Mouse (Mus musculus): ENCODE measurements at regions not wholly inside any gene's neighbourhood (a gene's known extent, or its start where the extent isn't known, plus 50 kb on each side); places are given as distances from the start of the nearest gene placed in this dataset.
"Not testable (repeated sequence)": the region's sequence is repeated elsewhere in the genome, so short reads cannot be mapped to it uniquely, and the experiment has no call there.

- DNase-seq = no peak
Observed at GRCm38 (mm10) chr1:42585191-42585590, 110.4 kb upstream of the Pou3f3 start.

DNA sequence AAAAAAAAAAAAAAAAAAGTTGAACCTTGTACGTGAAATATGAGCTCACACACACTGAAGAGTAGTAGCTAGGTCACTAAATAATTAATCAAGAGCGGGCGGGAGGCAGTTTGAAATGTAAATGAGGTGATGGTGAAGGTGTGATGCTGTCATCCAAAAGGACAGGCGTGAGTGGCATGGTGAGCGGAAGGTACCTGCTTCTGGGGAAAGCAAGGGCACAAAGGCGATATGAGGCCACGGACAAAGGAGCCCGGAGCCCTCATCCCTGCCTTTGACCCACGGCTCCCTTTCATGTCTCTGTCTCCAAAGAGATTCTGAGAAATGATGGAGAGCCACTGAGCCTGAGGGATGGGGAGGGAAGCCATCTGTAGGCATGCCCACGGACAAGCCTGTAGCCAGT is 107.1 kb upstream of the Pou3f3 start:
- peak; percentile 27 for DNase-seq

- DNase-seq = no peak
Observed at GRCm38 (mm10) chr1:42589442-42589841, 106.1 kb upstream of the Pou3f3 start.

DNA sequence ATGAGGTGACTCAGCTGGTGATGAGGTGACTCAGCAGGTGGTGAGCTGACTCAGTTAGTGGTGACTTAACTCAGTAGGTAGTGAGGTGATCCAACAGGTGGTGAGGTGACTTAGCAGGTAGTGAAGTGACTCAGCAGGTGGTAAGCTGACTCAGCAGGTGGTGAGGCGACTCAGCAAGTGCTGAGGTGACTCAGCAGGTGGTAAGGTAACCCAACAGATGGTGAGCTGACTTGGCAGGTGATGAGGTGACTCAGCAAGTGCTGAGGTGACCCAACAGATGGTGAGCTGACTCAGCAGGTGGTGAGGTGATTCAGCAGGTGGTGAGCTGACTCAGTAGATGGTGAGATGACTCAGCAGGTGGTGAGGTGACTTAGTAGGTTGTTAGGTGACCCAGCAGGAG is 103.7 kb upstream of the Pou3f3 start:
- DNase-seq = no peak

GRCm38 (mm10) chr1:42597065-42597464 is 98.5 kb upstream of the Pou3f3 start:
- DNase-seq = peak; percentile 26

DNA sequence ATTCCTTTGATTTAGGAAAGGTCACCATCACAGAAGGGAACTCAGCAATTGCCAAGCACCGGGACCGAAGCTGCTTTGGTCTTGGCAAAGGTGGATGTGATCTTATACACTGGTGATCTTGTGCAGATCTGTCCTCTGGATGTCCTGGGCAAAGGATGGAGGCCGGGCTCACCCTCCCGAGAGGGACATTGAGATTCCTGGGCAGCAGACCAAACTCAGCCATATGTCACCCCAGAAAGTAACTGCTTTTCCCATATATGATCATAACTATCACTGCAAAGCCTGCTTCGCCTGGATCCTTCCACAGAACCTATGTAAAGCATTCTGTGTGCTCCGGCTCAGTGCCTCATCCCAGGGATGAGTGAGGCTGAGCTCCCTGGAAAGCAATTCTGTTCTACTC is 96.3 kb upstream of the Pou3f3 start:
- DNase-seq = no peak

DNA sequence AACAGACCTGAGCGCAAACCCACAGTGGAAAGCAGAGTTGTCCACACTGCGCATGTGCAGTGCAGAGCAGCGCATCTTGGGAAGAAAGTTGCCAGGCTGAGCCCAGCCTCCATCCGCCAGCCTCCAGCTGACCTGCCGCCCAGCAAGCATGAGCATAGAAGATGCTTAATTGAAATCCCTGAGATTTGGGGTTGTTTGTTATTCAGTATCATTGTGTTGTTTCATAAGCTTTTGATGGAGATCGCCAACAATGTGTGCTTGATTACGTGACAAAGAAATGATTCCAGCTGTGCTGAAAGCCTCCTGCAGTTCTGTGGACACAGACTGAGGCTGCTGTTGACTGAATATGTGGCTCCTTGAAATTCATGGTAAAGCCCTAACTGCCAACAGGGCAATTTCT is 89.3 kb upstream of the Pou3f3 start:
- no peak for DNase-seq

DNA sequence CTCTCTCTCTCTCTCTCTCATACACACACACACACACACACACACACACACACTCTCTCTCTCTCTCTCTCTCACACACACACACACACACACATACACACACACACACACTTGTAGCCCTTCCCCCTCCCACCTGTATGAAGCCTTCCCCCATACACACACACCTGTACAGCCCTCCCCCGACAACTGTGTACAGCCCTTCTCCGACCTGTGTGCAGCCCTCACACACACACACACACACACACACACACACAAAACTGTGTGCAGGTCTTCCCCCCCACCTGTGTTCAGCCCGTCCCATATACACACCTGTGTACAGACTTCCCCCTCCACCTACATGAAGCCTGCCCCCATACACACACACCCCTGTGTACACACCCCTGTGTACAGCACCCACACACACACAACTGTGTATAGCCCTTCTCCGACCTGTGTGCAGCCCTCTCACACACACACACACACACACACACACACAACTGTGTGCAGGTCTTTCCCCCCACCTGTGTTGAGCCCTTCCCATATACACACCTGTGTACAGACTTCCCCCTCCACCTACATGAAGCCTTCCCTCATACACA is 88.0 kb upstream of the Pou3f3 start:
- not testable (repeated sequence) for DNase-seq

DNA sequence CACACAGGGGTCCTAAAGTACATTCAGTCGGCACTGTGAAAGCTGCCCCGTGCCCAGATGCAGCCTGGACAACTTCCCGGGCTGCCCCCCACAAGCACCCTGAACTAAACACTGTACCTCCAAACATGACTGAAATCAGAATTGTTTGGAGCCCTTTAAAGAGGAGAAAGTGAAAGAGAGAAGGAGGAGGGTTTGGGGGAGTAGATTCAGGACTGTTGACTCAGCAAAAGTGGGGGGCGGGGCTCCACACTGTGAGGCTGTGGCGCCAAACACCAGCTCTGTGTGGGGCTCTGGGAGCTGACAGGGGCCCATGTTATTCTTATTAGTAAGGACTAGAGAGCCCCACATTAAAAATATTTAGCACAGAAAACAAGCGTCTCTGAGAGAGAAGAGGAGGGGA is 71.8 kb upstream of the Pou3f3 start:
- no peak for DNase-seq

DNA sequence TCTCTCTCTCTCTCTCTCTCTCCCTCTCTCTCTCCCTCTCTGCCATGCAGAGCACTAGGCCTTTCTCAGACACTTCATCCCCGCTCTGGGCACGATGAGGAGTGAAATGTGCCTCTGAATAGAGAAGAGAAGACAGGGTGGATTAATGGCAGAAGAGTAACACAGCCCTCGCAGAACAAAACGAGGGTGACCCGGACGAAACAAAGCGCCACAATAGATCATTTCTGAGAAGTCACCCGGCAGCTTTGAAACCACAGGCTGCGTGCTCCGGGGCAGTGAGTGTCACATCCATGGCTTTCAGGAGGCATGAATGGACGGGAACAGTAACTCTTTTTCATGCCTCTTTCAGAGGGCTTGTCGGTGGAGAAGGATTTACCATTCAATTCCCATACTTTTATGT is 66.8 kb upstream of the Pou3f3 start:
- DNase-seq = no peak

DNA sequence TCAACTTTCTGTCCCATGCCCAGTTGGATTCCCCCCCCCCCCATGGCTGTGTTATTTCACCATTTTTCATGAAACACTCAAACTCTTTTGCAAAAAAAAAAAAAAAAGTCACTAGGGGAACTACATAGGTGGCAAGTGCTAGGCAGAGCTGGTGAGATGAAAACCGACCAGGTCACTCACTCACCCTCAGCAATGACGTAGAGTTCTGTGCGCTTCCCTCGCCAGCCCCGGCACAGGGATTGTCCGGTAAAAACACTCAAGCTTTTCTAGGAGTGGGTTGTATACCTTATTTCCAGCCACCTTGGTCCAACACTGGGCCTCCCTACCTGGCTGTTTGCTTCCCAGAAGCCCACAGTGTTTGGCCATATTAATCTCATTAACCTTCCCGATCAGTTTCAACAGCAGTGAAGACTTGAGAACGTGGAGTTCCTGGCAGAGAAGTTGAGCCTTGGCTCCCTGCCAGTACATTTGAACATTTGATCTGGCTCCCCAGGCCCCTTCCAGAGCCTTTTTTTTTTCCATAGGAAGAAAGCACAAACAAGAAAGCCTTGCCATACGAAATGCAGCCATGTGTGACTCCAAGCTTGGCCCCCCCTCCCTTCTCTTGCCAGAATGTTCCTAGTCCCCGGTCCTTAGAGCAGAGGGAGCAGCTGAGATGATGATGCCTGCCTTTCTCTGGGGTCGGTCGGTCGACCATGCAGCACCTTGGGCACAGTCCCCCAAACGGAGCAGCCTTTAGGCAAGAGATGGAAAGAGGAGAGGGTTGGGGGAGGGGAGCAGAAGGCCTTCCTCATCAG is 65.9 kb upstream of the Pou3f3 start:
- DNase-seq = peak; percentile 46

- DNase-seq = no peak
Observed at GRCm38 (mm10) chr1:42632286-42632685, 63.3 kb upstream of the Pou3f3 start.

GRCm38 (mm10) chr1:42636558-42636957 is 59.0 kb upstream of the Pou3f3 start:
- no peak for DNase-seq

Measured in kidney, adult 9 months (tissue).